Mouse (Mus musculus): ENCODE measurements around the gene Mansc4.

Mansc4 gene

GRCm38 (mm10) chr6:147028396-147028795 is 58.4 kb downstream of the Mansc4 start:
- DNase-seq (ENCODE audit: low spot score in 2 of 2) = no peak
